Mouse (Mus musculus) mature B cell (primary cell): ENCODE data around the gene Tes3-ps.

Source experiments
- in situ Hi-C: fragments of 300-500 bp; cut with MboI; formaldehyde crosslinking; loops from 2 replicates; pipeline ENCODE4 v1.14.3; 2019

Gene Tes3-ps

GRCm38 (mm10) chr13:49504510-49504909 is 11.4 kb downstream of the Tes3-ps start, which contains the start of gene Ecm2:
Gene Ecm2, plus strand, starts transcription at chr13:49504810.
- in situ Hi-C loops: no loop called here

- in situ Hi-C loops: no loop called here
Measured at GRCm38 (mm10) chr13:49505776-49506175, 12.7 kb downstream of the Tes3-ps start.

GRCm38 (mm10) chr13:49507176-49507575 is 14.1 kb downstream of the Tes3-ps start:
- in situ Hi-C loops: no loop called here

- in situ Hi-C loops: no loop called here
Measured at GRCm38 (mm10) chr13:49518761-49519160, 25.6 kb downstream of the Tes3-ps start.

- in situ Hi-C loops: no loop called here
Measured at GRCm38 (mm10) chr13:49526235-49526634, 33.1 kb downstream of the Tes3-ps start.

- in situ Hi-C loops: no loop called here
Measured at GRCm38 (mm10) chr13:49530636-49531035, 37.5 kb downstream of the Tes3-ps start.

GRCm38 (mm10) chr13:49536946-49537345 is 43.8 kb downstream of the Tes3-ps start:
- in situ Hi-C loops: no loop called here

GRCm38 (mm10) chr13:49538693-49539092 is 45.6 kb downstream of the Tes3-ps start:
- in situ Hi-C loops: no loop called here

GRCm38 (mm10) chr13:49544279-49544678 is 51.2 kb downstream of the Tes3-ps start, which contains the start of gene Aspn:
Gene Aspn, plus strand, starts transcription at chr13:49544443.
- in situ Hi-C loops: no loop called here

- in situ Hi-C loops: no loop called here
Measured at GRCm38 (mm10) chr13:49545646-49546045, 52.5 kb downstream of the Tes3-ps start.
